Mouse (Mus musculus) cortical plate, adult 2 months (tissue): Measurements from ENCODE around the gene Tlr2.

Experiments
- CTCF ChIP-seq: fragments of 200-500 bp; IDR thresholded peaks from 2 replicates; pipeline ENCODE4 v1.5.1; 2011; ENCODE audit warnings: mild to moderate bottlenecking, control low read depth, low read length; ENCODE audit not compliant: insufficient read depth; ENCODE audit errors: extremely low read depth
- POLR2A ChIP-seq: fragments of 200-500 bp; IDR thresholded peaks from 2 replicates; pipeline ENCODE4 v1.6.1; 2011; ENCODE audit warnings: mild to moderate bottlenecking, low read length, control low read depth; ENCODE audit not compliant: insufficient read depth; ENCODE audit errors: extremely low read depth

GRCm38 (mm10) chr3:83797098-83797497 is 44.5 kb downstream of the Tlr2 start:
- TF ChIP-seq CTCF (no peak), POLR2A (no peak)
